Mouse (Mus musculus) kidney, adult 8-10 months (tissue): ENCODE data around the gene Ppp1r14b.
A peak's percentile ranks its signal among the peaks of the same experiment; 100 is the strongest.

Experiments
- DNase-seq, 2 experiments: peaks; one replicate each; pipeline ENCODE4 v3.0.0; 2022

Ppp1r14b gene

GRCm38 (mm10) chr19:6995255-6995991, 20.7 kb downstream of the Ppp1r14b start:
- DNase-seq, result no peak

GRCm38 (mm10) chr19:6996006-6996405, 21.2 kb downstream of the Ppp1r14b start, which contains the start of the genes Nudt22 and Trpt1:
Nudt22 (minus strand) TSS chr19:6996117.
Trpt1 (plus strand) TSS chr19:6996131.
- peak; percentile 95 for DNase-seq

GRCm38 (mm10) chr19:6997721-6998290, 23.0 kb downstream of the Ppp1r14b start:
- DNase-seq, result no peak

- no peak for DNase-seq
Observed at GRCm38 (mm10) chr19:6999360-7000063, 24.7 kb downstream of the Ppp1r14b start.

GRCm38 (mm10) chr19:7006892-7007593, 32.3 kb downstream of the Ppp1r14b start:
- DNase-seq, result no peak

GRCm38 (mm10) chr19:7012426-7012825, 37.7 kb downstream of the Ppp1r14b start:
- DNase-seq, result no peak

- no peak for DNase-seq
Observed at GRCm38 (mm10) chr19:7013984-7014383, 39.2 kb downstream of the Ppp1r14b start.

- DNase-seq, result no peak
Observed at GRCm38 (mm10) chr19:7014481-7015135, 39.8 kb downstream of the Ppp1r14b start.

- no peak for DNase-seq
Observed at GRCm38 (mm10) chr19:7017541-7018457, 43.0 kb downstream of the Ppp1r14b start.

- DNase-seq, result no peak
Observed at GRCm38 (mm10) chr19:7018546-7018945, 43.8 kb downstream of the Ppp1r14b start.

GRCm38 (mm10) chr19:7019191-7019590, 44.4 kb downstream of the Ppp1r14b start, which contains the start of gene Fermt3:
Fermt3 (minus strand) TSS chr19:7019469.
- no peak for DNase-seq

GRCm38 (mm10) chr19:7020224-7020641, 45.5 kb downstream of the Ppp1r14b start:
- DNase-seq, result peak; percentile 56 to 68
